Mouse (Mus musculus): Measurements from ENCODE around the gene Bik.

DNA sequence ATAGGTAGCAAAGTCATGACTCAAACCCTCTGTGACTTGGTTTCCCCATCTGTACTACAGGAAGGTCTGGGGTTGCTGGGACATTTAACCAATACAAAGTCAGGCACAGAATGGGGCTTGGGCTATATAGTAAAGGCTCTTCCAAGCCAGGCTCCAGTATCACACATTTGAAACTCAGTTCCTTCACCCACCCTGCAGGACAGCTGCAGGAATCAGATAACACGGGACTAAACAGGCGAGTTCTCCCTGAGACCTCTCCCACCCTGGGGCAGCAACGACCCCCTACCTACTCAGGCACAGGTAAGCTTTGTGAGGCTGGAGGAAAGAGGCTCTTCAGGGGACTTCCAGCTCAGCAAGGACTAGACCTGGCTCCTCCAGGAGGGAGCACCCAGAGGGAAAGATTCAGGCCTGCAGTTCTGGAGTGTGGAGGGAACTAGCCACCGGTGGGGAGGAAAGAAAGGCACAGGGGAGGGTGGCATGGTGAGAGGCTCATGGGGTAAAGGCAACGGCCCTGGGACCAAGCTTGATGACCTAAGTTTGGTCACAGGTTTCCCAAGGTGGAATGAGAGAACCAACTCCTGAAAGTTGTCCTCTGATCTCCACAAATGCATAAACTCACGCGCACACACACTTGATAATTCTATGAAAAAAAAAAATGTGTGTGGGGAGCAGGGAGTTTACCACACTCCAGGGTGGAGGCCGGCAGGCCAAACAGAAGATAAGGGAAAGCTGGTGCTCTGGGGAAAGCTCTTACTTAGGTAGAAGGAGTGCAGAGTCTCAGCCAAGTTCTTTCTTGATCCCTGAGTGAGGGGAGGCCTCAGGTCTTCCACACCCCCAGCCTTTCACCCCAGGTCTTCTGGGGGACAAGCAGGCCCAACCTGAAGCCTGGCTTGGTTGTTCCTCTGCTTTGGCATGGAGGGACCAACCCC lies 65.9 kb downstream of the Bik start:
- TF ChIP-seq CTCF (IDR thresholded peaks at IDR 0.05; ENCODE audit: insufficient read depth, low read length) (no peak), POLR2A (IDR thresholded peaks at IDR 0.05; ENCODE audit: borderline replicate concordance, extremely low read depth, low read depth, low read length) (no peak)

Measured in lung, adult 2 months (tissue).